Mouse (Mus musculus): ENCODE data around the gene Glt1d1. TPM values are rescaled to one million over a fixed set of nuclear protein-coding genes. Genes with fewer than 3 reads are reported as not detected.

Gene Glt1d1
- polyA plus RNA-seq, 1 experiment from 2014 or later = 0.07 TPM

DNA sequence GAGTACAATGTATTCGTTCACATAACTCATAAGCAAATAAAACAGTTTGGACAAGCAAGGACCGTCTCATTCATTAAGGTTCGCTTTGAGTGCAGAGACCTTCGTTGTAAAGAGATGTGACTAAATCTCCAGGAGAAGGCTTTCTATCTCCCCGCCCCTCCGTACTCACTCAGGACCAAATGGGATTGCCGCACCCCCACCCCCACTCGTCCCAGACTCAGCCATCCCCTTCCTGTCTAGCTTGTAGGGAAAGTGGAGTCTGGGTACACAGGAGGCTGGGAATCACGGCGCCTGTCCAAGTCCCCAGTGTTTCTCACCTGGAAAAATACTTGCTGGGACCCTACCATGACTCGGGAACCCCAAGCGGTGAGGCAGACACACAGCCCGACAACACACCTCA is 7.6 kb downstream of the Glt1d1 start:
- H3K4me2 ChIP-seq (ENCODE audit: low read depth, low read length) = no peak overlapping the region
- H3K9ac ChIP-seq (ENCODE audit: low read depth, low read length) = no peak overlapping the region
- no peaks in the 10 kb centered on the region for H3K4me1 ChIP-seq (ENCODE audit: control insufficient read depth, low read depth, low read length)
- H3K36me3 ChIP-seq (ENCODE audit: control insufficient read depth, insufficient read depth) = no peaks in the 10 kb centered on the region
- no peak for ATAC-seq (ENCODE audit: low read depth)
- WGBS (ENCODE audit: insufficient replicate concordance) = 78% methylated on average over 13 of the region's 13 CpGs
- no peak overlapping the region for H3K4me3 ChIP-seq (ENCODE audit: low read depth, low read length)
- H3K9me3 ChIP-seq (replicated peaks; ENCODE audit: control insufficient read depth, low read length) = peaks cover 4% of the 10 kb centered on the region; the same call in 1 of the 2 replicates
- H3K27ac ChIP-seq (ENCODE audit: low read length) = no peak overlapping the region
- no peaks in the 10 kb centered on the region for H3K27me3 ChIP-seq (ENCODE audit: control insufficient read depth, insufficient read depth, low read depth, low read length)

DNA sequence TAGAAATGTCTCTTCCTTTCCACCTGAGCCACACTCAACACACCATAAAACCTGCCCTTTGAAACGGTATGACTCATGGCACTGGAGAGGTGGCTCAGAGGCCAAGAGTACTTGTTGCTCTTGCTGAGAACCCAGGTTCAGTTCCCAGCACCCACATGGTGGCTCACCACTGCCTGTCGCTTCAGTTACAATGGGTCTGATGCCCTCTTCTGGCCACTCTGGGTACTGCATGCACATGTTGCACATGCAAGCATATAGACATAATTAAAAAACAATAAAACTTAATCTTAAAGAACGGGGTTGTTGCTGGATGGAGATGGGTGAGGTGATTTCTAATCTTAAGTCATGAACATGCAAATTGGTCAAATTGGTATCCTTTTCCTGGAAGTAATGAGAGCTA is 8.3 kb downstream of the Glt1d1 start:
- Histone ChIP-seq H3K4me2 (ENCODE audit: low read depth, low read length) (no peak overlapping the region), H3K9me3 (replicated peaks; ENCODE audit: control insufficient read depth, low read length) (peaks cover 4% of the 10 kb centered on the region; the same call in 1 of the 2 replicates), H3K27me3 (ENCODE audit: control insufficient read depth, insufficient read depth, low read depth, low read length) (no peaks in the 10 kb centered on the region), H3K36me3 (ENCODE audit: control insufficient read depth, insufficient read depth) (no peaks in the 10 kb centered on the region), H3K27ac (ENCODE audit: low read length) (no peak overlapping the region), H3K4me3 (ENCODE audit: low read depth, low read length) (no peak overlapping the region), H3K4me1 (ENCODE audit: control insufficient read depth, low read depth, low read length) (no peaks in the 10 kb centered on the region), H3K9ac (ENCODE audit: low read depth, low read length) (no peak overlapping the region)
- ATAC-seq (ENCODE audit: low read depth) = no peak
- WGBS (ENCODE audit: insufficient replicate concordance) = 73% methylated on average over 3 of the region's 3 CpGs

DNA sequence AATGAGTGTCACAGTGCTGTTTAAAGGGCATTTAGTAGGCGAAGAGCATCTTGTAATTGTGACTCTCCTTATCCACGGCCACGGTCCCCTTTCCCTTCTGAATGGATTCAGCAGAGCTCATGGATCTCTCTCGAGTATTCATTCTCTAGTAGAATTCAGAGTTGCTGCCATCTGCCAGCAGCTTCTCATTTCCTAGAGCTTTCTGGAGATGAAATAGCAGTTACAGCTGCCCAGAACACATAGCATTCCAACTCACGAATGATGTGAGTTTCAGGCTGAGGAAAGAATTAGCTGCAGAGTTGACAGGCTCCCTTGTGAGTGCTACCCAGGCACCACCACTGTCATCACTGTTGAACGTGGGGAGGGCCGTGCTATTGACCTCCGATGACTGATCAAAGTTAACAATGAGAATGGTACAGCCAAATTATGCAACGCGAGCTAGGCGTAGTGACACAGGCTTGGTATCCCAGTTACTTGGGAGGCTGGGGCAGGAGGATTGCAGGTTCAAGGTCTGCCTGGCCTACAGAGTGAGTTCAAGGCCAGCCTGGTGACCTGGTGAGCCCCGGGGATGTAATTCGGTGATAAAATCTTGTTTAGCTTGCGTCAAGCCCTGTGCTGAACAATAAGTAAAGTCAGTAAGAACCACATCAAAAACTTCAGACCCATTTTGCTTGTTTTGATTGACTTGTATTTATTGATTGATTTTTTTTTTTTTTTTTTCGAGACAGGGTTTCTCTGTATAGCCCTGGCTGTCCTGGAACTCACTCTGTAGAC is 9.3 kb downstream of the Glt1d1 start:
- H3K27ac ChIP-seq (ENCODE audit: low read length) = no peak overlapping the region
- H3K4me1 ChIP-seq (ENCODE audit: control insufficient read depth, low read depth, low read length) = no peaks in the 10 kb centered on the region
- no peak overlapping the region for H3K4me2 ChIP-seq (ENCODE audit: low read depth, low read length)
- H3K9ac ChIP-seq (ENCODE audit: low read depth, low read length) = no peak overlapping the region
- no peaks in the 10 kb centered on the region for H3K27me3 ChIP-seq (ENCODE audit: control insufficient read depth, insufficient read depth, low read depth, low read length)
- H3K36me3 ChIP-seq (ENCODE audit: control insufficient read depth, insufficient read depth) = no peaks in the 10 kb centered on the region
- H3K9me3 ChIP-seq (replicated peaks; ENCODE audit: control insufficient read depth, low read length) = peaks cover 4% of the 10 kb centered on the region; the same call in 1 of the 2 replicates
- 76% methylated on average over 15 of the region's 15 CpGs for WGBS (ENCODE audit: insufficient replicate concordance)
- H3K4me3 ChIP-seq (ENCODE audit: low read depth, low read length) = no peak overlapping the region
- no peak for ATAC-seq (ENCODE audit: low read depth)

DNA sequence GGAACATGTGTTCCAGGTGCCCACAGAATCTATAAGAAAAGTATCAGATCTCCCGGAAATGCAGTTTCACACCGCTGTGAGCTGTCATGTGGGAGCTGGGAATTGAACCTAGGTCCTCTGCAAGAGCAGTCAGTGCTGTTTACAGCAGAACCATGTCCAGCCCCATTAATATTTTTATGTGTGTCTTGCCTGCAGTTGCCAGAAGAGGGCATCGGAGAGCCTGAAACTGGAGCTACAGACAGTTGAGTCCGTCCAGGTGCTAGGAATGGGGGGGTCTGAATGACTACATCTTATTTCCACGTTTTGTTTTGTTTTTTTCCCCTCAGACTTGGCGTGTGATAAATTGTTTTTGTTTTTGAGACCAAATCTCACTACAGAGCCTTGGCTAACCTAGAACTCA is 16.0 kb downstream of the Glt1d1 start:
- ATAC-seq (ENCODE audit: low read depth) = no peak

DNA sequence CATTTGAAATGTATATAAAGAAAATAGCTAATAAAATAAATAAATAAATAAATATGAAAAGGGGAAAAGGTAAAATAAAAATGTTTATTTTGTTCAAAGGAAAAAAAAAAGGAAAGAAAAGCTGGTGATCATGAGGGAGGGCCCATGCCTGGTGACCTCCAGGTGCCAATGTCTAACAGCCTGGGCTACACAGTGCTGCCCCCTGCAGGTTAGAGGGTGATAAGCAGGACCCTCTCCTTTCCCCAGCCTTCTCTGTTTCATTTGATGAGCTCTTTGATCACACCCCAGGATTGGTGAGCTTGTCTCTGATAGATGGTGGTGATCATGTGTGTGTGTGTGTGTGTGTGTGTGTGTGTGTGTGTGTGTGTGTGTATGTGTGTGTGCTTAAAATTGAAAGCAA is 17.0 kb downstream of the Glt1d1 start:
- Histone ChIP-seq H3K9me3 (replicated peaks; ENCODE audit: control insufficient read depth, low read length) (no peaks in the 10 kb centered on the region; the same call in 1 of the 2 replicates), H3K4me3 (ENCODE audit: low read depth, low read length) (no peak overlapping the region), H3K4me1 (ENCODE audit: control insufficient read depth, low read depth, low read length) (no peaks in the 10 kb centered on the region), H3K27me3 (ENCODE audit: control insufficient read depth, insufficient read depth, low read depth, low read length) (no peaks in the 10 kb centered on the region), H3K4me2 (ENCODE audit: low read depth, low read length) (no peak overlapping the region), H3K36me3 (ENCODE audit: control insufficient read depth, insufficient read depth) (no peaks in the 10 kb centered on the region), H3K9ac (ENCODE audit: low read depth, low read length) (no peak overlapping the region), H3K27ac (ENCODE audit: low read length) (no peak overlapping the region)
- no peak for ATAC-seq (ENCODE audit: low read depth)

More for the DNA sequence above, 16.0 kb downstream of the Glt1d1 start:
- H3K27ac ChIP-seq (ENCODE audit: low read length) = no peak overlapping the region
- H3K4me2 ChIP-seq (ENCODE audit: low read depth, low read length) = no peak overlapping the region
- no peaks in the 10 kb centered on the region; the same call in 1 of the 2 replicates for H3K9me3 ChIP-seq (replicated peaks; ENCODE audit: control insufficient read depth, low read length)
- H3K36me3 ChIP-seq (ENCODE audit: control insufficient read depth, insufficient read depth) = no peaks in the 10 kb centered on the region
- no peak overlapping the region for H3K4me3 ChIP-seq (ENCODE audit: low read depth, low read length)
- H3K4me1 ChIP-seq (ENCODE audit: control insufficient read depth, low read depth, low read length) = no peaks in the 10 kb centered on the region
- no peak overlapping the region for H3K9ac ChIP-seq (ENCODE audit: low read depth, low read length)
- H3K27me3 ChIP-seq (ENCODE audit: control insufficient read depth, insufficient read depth, low read depth, low read length) = no peaks in the 10 kb centered on the region
- WGBS (ENCODE audit: insufficient replicate concordance) = 49% methylated on average over 6 of the region's 6 CpGs

DNA sequence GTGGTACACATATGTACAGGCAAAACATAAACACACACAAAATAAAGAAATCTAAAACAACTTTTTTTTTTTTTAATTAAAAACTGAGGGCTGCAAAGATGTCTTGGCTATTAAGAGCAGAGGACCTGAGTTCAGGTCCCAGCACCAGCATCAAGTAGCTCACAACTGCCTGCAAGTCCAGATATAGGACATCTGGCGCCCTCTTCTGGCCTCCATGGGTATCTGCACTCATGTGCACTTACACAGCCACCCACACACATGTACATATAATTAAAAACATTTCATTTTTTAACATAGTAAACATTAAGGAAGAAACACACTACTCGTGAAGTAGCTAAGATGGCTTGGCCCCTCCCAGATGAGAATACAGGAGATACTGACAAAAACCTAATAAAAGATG is 26.2 kb downstream of the Glt1d1 start:
- H3K27me3 ChIP-seq (ENCODE audit: control insufficient read depth, insufficient read depth, low read depth, low read length) = no peaks in the 10 kb centered on the region
- no peaks in the 10 kb centered on the region for H3K4me1 ChIP-seq (ENCODE audit: control insufficient read depth, low read depth, low read length)
- H3K9me3 ChIP-seq (replicated peaks; ENCODE audit: control insufficient read depth, low read length) = no peaks in the 10 kb centered on the region; the same call in 1 of the 2 replicates
- H3K4me2 ChIP-seq (ENCODE audit: low read depth, low read length) = no peak overlapping the region
- no peak overlapping the region for H3K4me3 ChIP-seq (ENCODE audit: low read depth, low read length)
- H3K36me3 ChIP-seq (ENCODE audit: control insufficient read depth, insufficient read depth) = no peaks in the 10 kb centered on the region
- 50% methylated on average over 2 of the region's 2 CpGs for WGBS (ENCODE audit: insufficient replicate concordance)
- no peak overlapping the region for H3K9ac ChIP-seq (ENCODE audit: low read depth, low read length)
- H3K27ac ChIP-seq (ENCODE audit: low read length) = no peak overlapping the region
- no peak for ATAC-seq (ENCODE audit: low read depth)

DNA sequence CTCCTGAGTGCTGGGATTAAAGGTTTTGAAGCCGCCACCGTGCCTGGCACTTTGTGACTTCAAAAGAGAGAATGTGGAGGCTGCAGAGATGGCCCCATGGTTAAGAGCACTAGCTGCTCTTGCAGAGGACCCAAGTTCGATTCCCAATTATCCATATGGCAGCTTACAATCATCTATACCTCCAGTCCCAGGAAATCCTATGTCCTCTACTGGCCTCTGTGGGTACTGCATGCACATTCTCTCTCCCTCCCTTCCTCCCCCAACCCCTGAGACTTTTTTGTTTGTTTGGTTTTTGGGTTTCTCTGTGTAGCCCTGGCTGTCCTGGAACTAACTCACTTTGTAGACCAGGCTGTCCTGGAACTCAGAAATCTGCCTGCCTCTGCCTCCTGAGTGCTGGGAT is 27.2 kb downstream of the Glt1d1 start:
- Histone ChIP-seq H3K4me3 (ENCODE audit: low read depth, low read length) (no peak overlapping the region), H3K27me3 (ENCODE audit: control insufficient read depth, insufficient read depth, low read depth, low read length) (no peaks in the 10 kb centered on the region), H3K27ac (ENCODE audit: low read length) (no peak overlapping the region), H3K9me3 (replicated peaks; ENCODE audit: control insufficient read depth, low read length) (no peaks in the 10 kb centered on the region; the same call in 1 of the 2 replicates), H3K9ac (ENCODE audit: low read depth, low read length) (no peak overlapping the region), H3K4me1 (ENCODE audit: control insufficient read depth, low read depth, low read length) (no peaks in the 10 kb centered on the region), H3K36me3 (ENCODE audit: control insufficient read depth, insufficient read depth) (no peaks in the 10 kb centered on the region), H3K4me2 (ENCODE audit: low read depth, low read length) (no peak overlapping the region)
- no peak for ATAC-seq (ENCODE audit: low read depth)
- WGBS (ENCODE audit: insufficient replicate concordance) = 60% methylated on average over 3 of the region's 3 CpGs

DNA sequence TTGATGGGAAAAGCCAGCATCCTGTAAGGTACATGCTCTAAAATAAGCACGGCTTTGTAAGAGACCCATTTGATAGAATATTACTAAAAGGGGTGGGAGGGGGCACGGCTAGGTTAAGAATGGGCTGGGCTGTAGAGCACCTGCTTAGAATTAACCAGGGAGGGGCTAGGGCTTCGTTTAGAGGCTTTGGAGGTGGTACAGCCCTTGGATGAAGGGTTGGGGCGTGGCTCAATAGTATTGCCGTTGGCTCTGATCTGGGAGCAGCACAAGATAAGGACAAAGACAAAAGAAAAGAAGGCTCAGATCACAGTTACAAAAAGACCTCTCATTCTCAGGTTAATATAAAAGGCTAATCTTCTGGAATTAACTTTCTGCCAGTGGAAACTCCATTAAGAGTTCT is 28.2 kb downstream of the Glt1d1 start:
- Histone ChIP-seq H3K36me3 (ENCODE audit: control insufficient read depth, insufficient read depth) (no peaks in the 10 kb centered on the region), H3K4me3 (ENCODE audit: low read depth, low read length) (no peak overlapping the region), H3K27ac (ENCODE audit: low read length) (no peak overlapping the region), H3K9ac (ENCODE audit: low read depth, low read length) (no peak overlapping the region), H3K9me3 (replicated peaks; ENCODE audit: control insufficient read depth, low read length) (no peaks in the 10 kb centered on the region; the same call in 1 of the 2 replicates), H3K4me2 (ENCODE audit: low read depth, low read length) (no peak overlapping the region), H3K27me3 (ENCODE audit: control insufficient read depth, insufficient read depth, low read depth, low read length) (no peaks in the 10 kb centered on the region), H3K4me1 (ENCODE audit: control insufficient read depth, low read depth, low read length) (no peaks in the 10 kb centered on the region)
- WGBS (ENCODE audit: insufficient replicate concordance) = 60% methylated on average over 5 of the region's 5 CpGs
- no peak for ATAC-seq (ENCODE audit: low read depth)

DNA sequence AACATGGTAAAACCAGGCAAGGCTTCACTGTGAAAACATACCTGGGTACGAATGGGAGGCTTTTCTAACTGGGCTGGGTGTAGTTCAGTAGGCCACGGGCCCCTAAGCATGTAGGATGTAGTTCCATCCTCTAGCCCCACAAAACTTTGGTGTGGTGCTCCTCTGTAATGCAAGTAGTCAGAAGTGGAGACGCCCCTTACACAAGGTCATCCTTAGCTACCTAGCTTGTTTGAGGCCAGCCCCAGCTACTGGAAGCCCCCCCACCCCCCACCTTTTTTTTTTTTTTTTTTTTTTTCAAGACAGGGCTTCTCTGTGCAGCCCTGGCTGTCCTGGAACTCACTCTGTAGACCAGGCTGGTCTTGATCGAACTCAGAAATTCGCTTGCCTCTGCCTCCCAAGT is 28.9 kb downstream of the Glt1d1 start:
- Histone ChIP-seq H3K4me2 (ENCODE audit: low read depth, low read length) (no peak overlapping the region), H3K27me3 (ENCODE audit: control insufficient read depth, insufficient read depth, low read depth, low read length) (no peaks in the 10 kb centered on the region), H3K9ac (ENCODE audit: low read depth, low read length) (no peak overlapping the region), H3K9me3 (replicated peaks; ENCODE audit: control insufficient read depth, low read length) (no peaks in the 10 kb centered on the region; the same call in 1 of the 2 replicates), H3K36me3 (ENCODE audit: control insufficient read depth, insufficient read depth) (no peaks in the 10 kb centered on the region), H3K27ac (ENCODE audit: low read length) (no peak overlapping the region), H3K4me3 (ENCODE audit: low read depth, low read length) (no peak overlapping the region), H3K4me1 (ENCODE audit: control insufficient read depth, low read depth, low read length) (no peaks in the 10 kb centered on the region)
- WGBS (ENCODE audit: insufficient replicate concordance) = 66% methylated on average over 5 of the region's 5 CpGs
- ATAC-seq (ENCODE audit: low read depth) = no peak
